Mouse (Mus musculus) CH12.LX (cell line): ENCODE measurements around the gene Pde4b.
A peak's percentile ranks its signal among the peaks of the same experiment; 100 is the strongest.

ENCODE experiments used
- CTCF ChIP-seq, 2 experiments: IDR thresholded peaks in 1 of 2; conservative IDR thresholded peaks in 1 of 2; 2 replicates each; pipeline ENCODE4 v1.5.1; 2011 to 2012; ENCODE audit warnings: low read depth in 2 of 2, low read length in 2 of 2, improper control_type of control experiment in 1 of 2, inconsistent platforms in 1 of 2, mild to moderate bottlenecking in 1 of 2, moderate library complexity in 1 of 2
- E2F4 ChIP-seq: IDR thresholded peaks from 2 replicates; pipeline ENCODE4 v1.6.1; 2011; ENCODE audit warnings: low read depth, low read length, improper control_type of control experiment; ENCODE audit not compliant: insufficient replicate concordance
- EP300 ChIP-seq: IDR thresholded peaks from 2 replicates; pipeline ENCODE4 v1.6.1; 2011; ENCODE audit warnings: low read length, improper control_type of control experiment
- ETS1 ChIP-seq: conservative IDR thresholded peaks from 2 replicates; pipeline ENCODE4 v1.6.1; 2012; ENCODE audit warnings: low read depth, mild to moderate bottlenecking, inconsistent platforms, low read length, improper control_type of control experiment, moderate library complexity
- GABPA ChIP-seq: IDR thresholded peaks from 2 replicates; pipeline ENCODE4 v1.6.1; 2012; ENCODE audit warnings: low read depth, low read length, improper control_type of control experiment, inconsistent platforms; ENCODE audit not compliant: insufficient replicate concordance
- MAX ChIP-seq: IDR thresholded peaks from 2 replicates; pipeline ENCODE4 v1.6.1; 2011; ENCODE audit warnings: low read length, improper control_type of control experiment
- POLR2A ChIP-seq: IDR thresholded peaks from 2 replicates; pipeline ENCODE4 v1.6.1; 2011; ENCODE audit warnings: low read depth, mild to moderate bottlenecking, improper control_type of control experiment, low read length
- SIN3A ChIP-seq: IDR thresholded peaks from 2 replicates; pipeline ENCODE4 v1.6.1; 2012; ENCODE audit warnings: low read length, improper control_type of control experiment, inconsistent platforms

DNA sequence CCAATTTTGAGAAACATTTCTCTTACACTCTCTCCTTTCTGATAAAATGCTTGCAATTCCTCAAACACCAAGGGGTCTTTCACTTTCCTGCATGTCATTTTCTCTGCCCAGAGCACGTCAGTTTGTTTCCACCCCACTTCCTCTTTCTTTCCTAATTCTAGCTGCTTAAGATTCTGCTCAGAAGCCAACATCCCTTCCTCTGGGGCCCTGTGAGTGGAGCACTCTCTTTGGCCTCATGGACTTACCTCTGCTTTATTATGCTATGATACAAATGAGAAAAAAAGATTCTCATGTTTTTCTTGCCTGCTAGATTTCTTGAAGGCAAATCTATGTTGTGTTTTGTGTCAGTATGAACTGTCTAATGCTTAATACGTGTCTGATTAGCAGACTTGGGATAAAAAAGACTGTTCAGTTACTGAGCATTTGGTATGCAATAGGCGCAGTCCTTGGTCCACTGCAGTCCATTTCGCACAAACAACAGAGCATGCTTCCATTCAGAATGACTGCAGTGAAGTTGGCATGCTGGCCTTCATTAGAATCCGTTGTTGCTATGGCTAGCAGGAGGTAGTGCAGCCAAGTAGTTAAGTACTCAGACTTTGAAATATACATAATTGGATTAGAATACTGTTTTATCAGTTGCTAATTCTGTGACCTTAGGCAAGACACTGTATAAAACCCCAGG, 446.8 kb downstream of the Pde4b start:
- no peak for TF ChIP-seq GABPA
- TF ChIP-seq E2F4, result no peak
- no peak for TF ChIP-seq POLR2A
- no peak for TF ChIP-seq CTCF (conservative IDR thresholded peaks at IDR 0.05 in 1 of 2, IDR thresholded peaks at IDR 0.05 in 1 of 2; ENCODE audit: low read depth in 2 of 2, low read length in 2 of 2)
- no peak for TF ChIP-seq SIN3A
- peak; percentile 81 for TF ChIP-seq EP300
- TF ChIP-seq MAX, result no peak; the same call in 1 of the 2 replicates
- 0 out of 2 replicates have a peak, but pooled peaks have one; percentile 36 for TF ChIP-seq ETS1
